Mouse (Mus musculus): Measurements from ENCODE around the gene Nid2. TPM values are rescaled to one million over a fixed set of nuclear protein-coding genes. Genes with fewer than 3 reads are reported as not detected.

Nid2 gene
- total RNA-seq, 2 experiments from 2014 or later = 18.0 to 26.5 TPM

- no peak for DNase-seq (ENCODE audit: low spot score in 2 of 2)
Measured at GRCm38 (mm10) chr14:19740147-19740738, 10.8 kb upstream of the Nid2 start.

- no peak for DNase-seq (ENCODE audit: low spot score in 2 of 2)
Measured at GRCm38 (mm10) chr14:19744876-19745275, 6.2 kb upstream of the Nid2 start.

- DNase-seq (ENCODE audit: low spot score in 2 of 2) = no peak
Measured at GRCm38 (mm10) chr14:19746232-19746631, 4.8 kb upstream of the Nid2 start.

GRCm38 (mm10) chr14:19746731-19747130 lies 4.3 kb upstream of the Nid2 start:
- no peak for DNase-seq (ENCODE audit: low spot score in 2 of 2)

- DNase-seq (ENCODE audit: low spot score in 2 of 2) = no peak
Measured at GRCm38 (mm10) chr14:19749743-19750142, 1.3 kb upstream of the Nid2 start.

GRCm38 (mm10) chr14:19750411-19751024 lies 547 bp upstream of the Nid2 start:
- no peak for DNase-seq (ENCODE audit: low spot score in 2 of 2)

- no peak for DNase-seq (ENCODE audit: low spot score in 2 of 2)
Measured at GRCm38 (mm10) chr14:19752276-19752675, 1.2 kb downstream of the Nid2 start.

- no peak for DNase-seq (ENCODE audit: low spot score in 2 of 2)
Measured at GRCm38 (mm10) chr14:19759277-19760193, 8.5 kb downstream of the Nid2 start.

- DNase-seq (ENCODE audit: low spot score in 2 of 2) = no peak
Measured at GRCm38 (mm10) chr14:19760721-19761120, 9.7 kb downstream of the Nid2 start.

GRCm38 (mm10) chr14:19762014-19762413 lies 10.9 kb downstream of the Nid2 start:
- DNase-seq (ENCODE audit: low spot score in 2 of 2) = no peak

- peak in 1 of 2 experiments; percentile 27 for DNase-seq (ENCODE audit: low spot score in 2 of 2)
Measured at GRCm38 (mm10) chr14:19763527-19763926, 12.5 kb downstream of the Nid2 start.

- no peak for DNase-seq (ENCODE audit: low spot score in 2 of 2)
Measured at GRCm38 (mm10) chr14:19764331-19764730, 13.3 kb downstream of the Nid2 start.

- no peak for DNase-seq (ENCODE audit: low spot score in 2 of 2)
Measured at GRCm38 (mm10) chr14:19765539-19766379, 14.7 kb downstream of the Nid2 start.

- no peak for DNase-seq (ENCODE audit: low spot score in 2 of 2)
Measured at GRCm38 (mm10) chr14:19766380-19766649, 15.2 kb downstream of the Nid2 start.

GRCm38 (mm10) chr14:19768648-19769047 lies 17.6 kb downstream of the Nid2 start:
- no peak for DNase-seq (ENCODE audit: low spot score in 2 of 2)

GRCm38 (mm10) chr14:19769441-19770200 lies 18.6 kb downstream of the Nid2 start:
- no peak for DNase-seq (ENCODE audit: low spot score in 2 of 2)

- no peak for DNase-seq (ENCODE audit: low spot score in 2 of 2)
Measured at GRCm38 (mm10) chr14:19771173-19771572, 20.1 kb downstream of the Nid2 start.

GRCm38 (mm10) chr14:19774036-19774628 lies 23.1 kb downstream of the Nid2 start:
- no peak for DNase-seq (ENCODE audit: low spot score in 2 of 2)

- no peak for DNase-seq (ENCODE audit: low spot score in 2 of 2)
Measured at GRCm38 (mm10) chr14:19775491-19775890, 24.4 kb downstream of the Nid2 start.

GRCm38 (mm10) chr14:19776179-19776578 lies 25.1 kb downstream of the Nid2 start:
- DNase-seq (ENCODE audit: low spot score in 2 of 2) = no peak

Data from layer of hippocampus, postnatal 10 days (tissue).